11 mouse cellular contexts compared by ENCODE assay signal in genomic region chr16:5672871-5673270, GRCm38 (mm10).
DNase-seq lines count a peak whose midpoint lies in the region; ATAC-seq and TF ChIP-seq lines count a peak whose summit lies in the region.
"Had no signal": no experiment of that assay in that cellular context is flagged by ENCODE, and none has a peak within 500 bp of the region (broad histone marks: within the 10 kb centered on the region; RNA-seq: fewer than 3 reads in every experiment).

No protein-coding gene starts in this region.

- no peaks in the 10 kb centered on the region for H3K9me3 ChIP-seq in heart, embryonic 11.5 days (replicated peaks; ENCODE audit: control insufficient read depth, low read length)
- H3K9me3 ChIP-seq in midbrain, embryonic 15.5 days = no peaks in the 10 kb centered on the region
- no peaks in the 10 kb centered on the region for H3K9me3 ChIP-seq in midbrain, embryonic 13.5 days
- no peaks in the 10 kb centered on the region for H3K9me3 ChIP-seq in forebrain, postnatal 0 days (ENCODE audit: low read length)
- H3K9me3 ChIP-seq: heart, embryonic 13.5 days had no signal

- H3K9ac ChIP-seq in heart, embryonic 11.5 days (ENCODE audit: low read depth, low read length) = no peak overlapping the region
- no peak overlapping the region for H3K9ac ChIP-seq in midbrain, embryonic 15.5 days
- H3K9ac ChIP-seq in midbrain, embryonic 13.5 days (replicated peaks) = no peak overlapping the region
- H3K9ac ChIP-seq in forebrain, postnatal 0 days = no peak overlapping the region
- H3K9ac ChIP-seq: heart, embryonic 13.5 days; liver, postnatal 0 days had no signal

- H3K27me3 ChIP-seq in heart, embryonic 11.5 days (ENCODE audit: control insufficient read depth, insufficient read depth, low read length) = no peaks in the 10 kb centered on the region
- no peaks in the 10 kb centered on the region for H3K27me3 ChIP-seq in midbrain, embryonic 15.5 days (replicated peaks)
- H3K27me3 ChIP-seq in midbrain, embryonic 13.5 days = no peaks in the 10 kb centered on the region; the same call in 1 of the 2 replicates
- no peaks in the 10 kb centered on the region for H3K27me3 ChIP-seq in forebrain, postnatal 0 days (ENCODE audit: insufficient read depth, low read length)
- H3K27me3 ChIP-seq: heart, embryonic 13.5 days had no signal

- H3K4me3 ChIP-seq in heart, embryonic 11.5 days (ENCODE audit: low read depth, low read length) = no peak overlapping the region
- no peak overlapping the region for H3K4me3 ChIP-seq in midbrain, embryonic 15.5 days
- H3K4me3 ChIP-seq in midbrain, embryonic 13.5 days (replicated peaks) = no peak overlapping the region
- H3K4me3 ChIP-seq in forebrain, postnatal 0 days (ENCODE audit: low read depth, low read length) = no peak overlapping the region
- H3K4me3 ChIP-seq: heart, embryonic 13.5 days had no signal

- peak; percentile 77 for DNase-seq in heart, adult 11 months
- peak; percentile 73 for DNase-seq in brain, adult 2 months (ENCODE audit: low read depth, low spot score)
- DNase-seq in forebrain, postnatal 0 days = peak; percentile 66
- DNase-seq in thymus, postnatal 0 days (ENCODE audit: low spot score) = no peak
- DNase-seq in liver = no peak
- DNase-seq: liver, postnatal 0 days had no signal

- TF ChIP-seq CTCF in forebrain, postnatal 0 days (IDR thresholded peaks at IDR 0.05; ENCODE audit: low read depth) = no peak

- no peak overlapping the region for H3K4me2 ChIP-seq in heart, embryonic 11.5 days
- no peak overlapping the region for H3K4me2 ChIP-seq in midbrain, embryonic 15.5 days
- no peak overlapping the region for H3K4me2 ChIP-seq in midbrain, embryonic 13.5 days (replicated peaks)
- no peak overlapping the region for H3K4me2 ChIP-seq in forebrain, postnatal 0 days (ENCODE audit: low read depth)
- H3K4me2 ChIP-seq: heart, embryonic 13.5 days had no signal

- no peak overlapping the region for H3K27ac ChIP-seq in heart, embryonic 11.5 days (ENCODE audit: low read depth, low read length)
- H3K27ac ChIP-seq in midbrain, embryonic 15.5 days = peak overlapping the region; percentile 24
- no peak overlapping the region for H3K27ac ChIP-seq in midbrain, embryonic 13.5 days
- peak overlapping the region; percentile 63 for H3K27ac ChIP-seq in forebrain, postnatal 0 days (ENCODE audit: low read depth, low read length)
- H3K27ac ChIP-seq: heart, embryonic 13.5 days had no signal

- no peaks in the 10 kb centered on the region for H3K4me1 ChIP-seq in heart, embryonic 11.5 days (ENCODE audit: control insufficient read depth, insufficient read depth, low read length)
- H3K4me1 ChIP-seq in midbrain, embryonic 15.5 days = peaks cover 16% of the 10 kb centered on the region
- H3K4me1 ChIP-seq in midbrain, embryonic 13.5 days (replicated peaks) = no peaks in the 10 kb centered on the region
- peaks cover 12% of the 10 kb centered on the region; the same call in 1 of the 2 replicates for H3K4me1 ChIP-seq in forebrain, postnatal 0 days (ENCODE audit: insufficient read depth)
- H3K4me1 ChIP-seq: heart, embryonic 13.5 days had no signal

- no peaks in the 10 kb centered on the region for H3K36me3 ChIP-seq in heart, embryonic 11.5 days (ENCODE audit: control insufficient read depth, insufficient read depth, low read length)
- no peaks in the 10 kb centered on the region for H3K36me3 ChIP-seq in midbrain, embryonic 15.5 days (replicated peaks)
- H3K36me3 ChIP-seq in midbrain, embryonic 13.5 days = no peaks in the 10 kb centered on the region
- no peaks in the 10 kb centered on the region for H3K36me3 ChIP-seq in forebrain, postnatal 0 days (ENCODE audit: insufficient read depth)
- H3K36me3 ChIP-seq: heart, embryonic 13.5 days had no signal

- WGBS in heart, embryonic 11.5 days (ENCODE audit: insufficient replicate concordance) = 65% methylated on average over 4 of the region's 4 CpGs
- 48% methylated on average over 4 of the region's 4 CpGs for WGBS in midbrain, embryonic 15.5 days
- WGBS in midbrain, embryonic 13.5 days = 52% methylated on average over 4 of the region's 4 CpGs
- WGBS in forebrain, postnatal 0 days = 29% methylated on average over 4 of the region's 4 CpGs

- ATAC-seq in heart, embryonic 11.5 days (replicated peaks; ENCODE audit: insufficient number of reproducible peaks, low FRiP score, low TSS enrichment) = no peak
- no peak for ATAC-seq in midbrain, embryonic 15.5 days (replicated peaks)
- no peak for ATAC-seq in midbrain, embryonic 13.5 days
- peak; percentile 71 for ATAC-seq in forebrain, postnatal 0 days
- ATAC-seq: intestine, embryonic 16.5 days; liver, postnatal 0 days had no signal

Comparison
In these comparisons a context has a peak if more than half of its experiments do, and no peak if none do; other contexts are left out.
1. H3K27ac ChIP-seq: peak in midbrain, embryonic 15.5 days (single experiment) and forebrain, postnatal 0 days (single experiment); none in heart, embryonic 11.5 days (single experiment) and midbrain, embryonic 13.5 days (single experiment).
2. DNase-seq: peak in heart, adult 11 months (single experiment), brain, adult 2 months (single experiment) and forebrain, postnatal 0 days (single experiment); none in thymus, postnatal 0 days (single experiment) and liver (single experiment).